Mouse (Mus musculus) lung, postnatal 10 days (tissue): ENCODE data around the gene Aknad1.

Experiments used
- DNase-seq: peaks from one replicate; pipeline ENCODE4 v3.0.0; 2021

Aknad1 gene

GRCm38 (mm10) chr3:108739045-108739708, at the start of gene Aknad1:
Gene Aknad1 (plus strand): TSS chr3:108739658.
- no peak for DNase-seq

- peak; percentile 32 for DNase-seq
Observed at GRCm38 (mm10) chr3:108689979-108690378, 49.5 kb upstream of the Aknad1 start.

GRCm38 (mm10) chr3:108694321-108694720, 45.1 kb upstream of the Aknad1 start:
- peak; percentile 14 for DNase-seq

GRCm38 (mm10) chr3:108698662-108699061, 40.8 kb upstream of the Aknad1 start:
- no peak for DNase-seq

- DNase-seq, result no peak
Observed at GRCm38 (mm10) chr3:108699786-108700185, 39.7 kb upstream of the Aknad1 start.

GRCm38 (mm10) chr3:108701256-108701655, 38.2 kb upstream of the Aknad1 start:
- DNase-seq, result no peak

GRCm38 (mm10) chr3:108702789-108703188, 36.7 kb upstream of the Aknad1 start:
- DNase-seq, result no peak

- DNase-seq, result no peak
Observed at GRCm38 (mm10) chr3:108711296-108711695, 28.2 kb upstream of the Aknad1 start.

- DNase-seq, result peak; percentile 48
Observed at GRCm38 (mm10) chr3:108713065-108713675, 26.3 kb upstream of the Aknad1 start.

GRCm38 (mm10) chr3:108714837-108715236, 24.6 kb upstream of the Aknad1 start:
- DNase-seq, result no peak

- no peak for DNase-seq
Observed at GRCm38 (mm10) chr3:108717896-108718502, 21.5 kb upstream of the Aknad1 start.

GRCm38 (mm10) chr3:108719357-108719756, 20.1 kb upstream of the Aknad1 start:
- no peak for DNase-seq

- no peak for DNase-seq
Observed at GRCm38 (mm10) chr3:108719761-108720160, 19.7 kb upstream of the Aknad1 start.

GRCm38 (mm10) chr3:108721076-108721991, 18.1 kb upstream of the Aknad1 start:
- DNase-seq, result peak; percentile 65

GRCm38 (mm10) chr3:108722036-108722872, 17.2 kb upstream of the Aknad1 start, which contains the start of gene Gpsm2:
Gene Gpsm2 (minus strand): TSS chr3:108722309.
- DNase-seq, result peak; percentile 98

GRCm38 (mm10) chr3:108726413-108726812, 13.0 kb upstream of the Aknad1 start:
- DNase-seq, result no peak

GRCm38 (mm10) chr3:108727344-108727743, 12.1 kb upstream of the Aknad1 start:
- DNase-seq, result no peak

GRCm38 (mm10) chr3:108727776-108728175, 11.7 kb upstream of the Aknad1 start:
- DNase-seq, result no peak

- peak; percentile 17 for DNase-seq
Observed at GRCm38 (mm10) chr3:108730316-108730715, 9.1 kb upstream of the Aknad1 start.

- DNase-seq, result no peak
Observed at GRCm38 (mm10) chr3:108737761-108738160, 1.7 kb upstream of the Aknad1 start.

GRCm38 (mm10) chr3:108744060-108744459, 4.6 kb downstream of the Aknad1 start:
- no peak for DNase-seq

GRCm38 (mm10) chr3:108751061-108751460, 11.6 kb downstream of the Aknad1 start:
- no peak for DNase-seq
